Mouse (Mus musculus): ENCODE data around the gene Tlx2. TPM values are rescaled to one million over a fixed set of nuclear protein-coding genes. Genes with fewer than 3 reads are reported as not detected.
A peak's percentile ranks its signal among the peaks of the same experiment; 100 is the strongest.

Tlx2 gene
- polyA plus RNA-seq, 1 experiment from 2014 or later: 1.9 TPM

DNA sequence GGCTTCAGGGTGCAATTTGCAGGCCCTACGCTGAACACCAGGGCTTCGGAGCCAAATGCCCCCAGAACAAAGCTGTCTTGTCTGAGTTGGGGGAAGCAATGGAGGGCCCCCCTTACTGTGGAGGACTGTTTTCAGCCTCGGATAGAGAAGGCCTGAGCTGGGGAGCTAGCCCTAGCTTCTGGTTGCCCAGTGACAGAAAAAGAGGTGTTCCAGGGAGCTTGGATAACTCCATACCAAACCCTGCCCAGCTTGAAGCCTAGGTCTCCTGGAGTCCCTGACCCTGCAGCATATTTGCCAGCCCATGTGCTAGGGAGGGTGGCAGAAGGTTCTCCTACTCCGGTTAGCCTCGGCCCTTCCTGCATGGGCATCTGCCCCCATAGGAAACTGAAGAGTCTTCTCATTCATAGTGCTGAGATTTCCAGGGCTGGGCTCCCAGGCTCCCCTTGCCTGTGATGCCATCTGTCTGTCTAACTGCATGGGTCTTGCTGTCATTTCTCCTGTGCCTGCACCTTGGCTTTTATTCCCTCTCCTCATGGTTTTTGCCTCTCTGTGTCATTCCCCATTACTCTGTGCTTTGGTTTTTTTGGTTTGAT is 35.5 kb downstream of the Tlx2 start:
- H3K4me3 ChIP-seq (ENCODE audit: control insufficient read depth in 1 of 2, insufficient read depth in 1 of 2, low read depth in 1 of 2, low read length in 2 of 2): peak overlapping the region; percentile 68 to 75
- ATAC-seq (ENCODE audit: insufficient number of reproducible peaks, insufficient read depth, low FRiP score, low read depth): no peak
- 34% methylated on average over 5 of the region's 5 CpGs for WGBS
- 0 out of 2 replicates have a peak, but pooled peaks cover 4% of the 10 kb centered on the region for H3K36me3 ChIP-seq (ENCODE audit: control insufficient read depth, insufficient read depth, low read length)
- no peaks in the 10 kb centered on the region for H3K9me3 ChIP-seq (ENCODE audit: control insufficient read depth, low read length)
- peaks cover 17 to 19% of the 10 kb centered on the region in 2 experiments for H3K4me1 ChIP-seq (ENCODE audit: control insufficient read depth in 2 of 2, insufficient read depth in 2 of 2, low read length in 2 of 2)
- peak overlapping the region; percentile 83; the same call in 1 of the 2 replicates for H3K9ac ChIP-seq (ENCODE audit: low read length)
- peak overlapping the region; percentile 92 for H3K4me2 ChIP-seq (ENCODE audit: low read length)
- peaks cover 12% of the 10 kb centered on the region for H3K27me3 ChIP-seq (ENCODE audit: control insufficient read depth, insufficient read depth, low read length)
- no peak overlapping the region for H3K27ac ChIP-seq (replicated peaks in 1 of 2; ENCODE audit: control insufficient read depth in 1 of 2, insufficient read depth in 1 of 2, low read depth in 2 of 2, low read length in 2 of 2)

DNA sequence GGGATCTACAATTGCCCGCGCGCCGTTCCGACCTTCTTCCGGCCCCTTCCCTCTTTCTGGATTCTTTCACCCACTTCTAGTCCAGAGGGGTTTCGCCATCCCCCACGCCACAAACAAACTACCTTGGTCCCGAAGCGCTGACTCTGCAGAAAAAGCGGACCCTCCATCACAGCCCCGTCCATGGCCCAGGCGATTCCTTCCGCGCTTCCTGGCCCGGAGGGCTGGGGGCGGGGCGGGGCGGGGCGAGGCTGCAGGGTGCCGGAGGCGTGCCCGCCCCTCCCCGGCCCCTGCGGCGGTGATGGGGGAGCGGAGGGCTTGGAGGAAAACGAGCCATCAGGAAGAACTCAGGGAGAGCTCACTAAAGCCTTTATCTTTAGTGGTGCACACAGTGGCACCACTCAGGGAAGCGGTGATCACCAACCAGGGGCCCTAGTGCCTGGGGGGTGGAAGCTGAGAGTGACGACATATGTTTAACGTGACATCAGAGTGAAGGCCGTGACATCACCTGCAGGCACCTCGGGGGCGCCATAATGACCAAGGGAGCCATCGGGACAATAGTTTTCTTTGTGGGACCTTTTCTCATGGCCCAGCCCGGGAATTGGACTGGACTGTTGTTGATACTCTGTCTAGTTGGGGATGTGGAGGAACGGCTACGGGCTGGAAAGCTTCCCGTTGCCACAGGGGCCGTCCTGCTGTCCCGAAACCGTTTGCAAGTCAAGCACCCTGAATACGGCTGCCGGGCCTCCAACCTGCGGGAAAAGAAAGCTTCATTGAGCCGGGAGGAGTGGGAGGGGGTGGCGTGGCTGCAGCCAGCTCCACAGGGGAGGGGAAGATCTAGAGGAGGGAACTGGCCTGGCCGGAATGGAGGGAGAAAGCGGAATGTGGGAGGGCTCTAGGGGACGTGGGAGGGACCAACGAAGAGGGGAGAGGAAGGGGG is 36.6 kb downstream of the Tlx2 start, which contains the start of the genes Dok1 and Loxl3:
Gene Dok1, minus strand, starts transcription at position 223 of the 937 bp plus-strand sequence.
Gene Loxl3, plus strand, starts transcription at position 925 of the 937 bp plus-strand sequence.
- H3K4me1 ChIP-seq (ENCODE audit: control insufficient read depth in 2 of 2, insufficient read depth in 2 of 2, low read length in 2 of 2): peaks cover 17 to 18% of the 10 kb centered on the region in 2 experiments
- peak within 1 kb of the TSS; percentile 83 for H3K9ac ChIP-seq (ENCODE audit: low read length)
- peak; percentile 79 for ATAC-seq (ENCODE audit: insufficient number of reproducible peaks, insufficient read depth, low FRiP score, low read depth)
- no peaks in the 10 kb centered on the region for H3K9me3 ChIP-seq (ENCODE audit: control insufficient read depth, low read length)
- peak within 1 kb of the TSS; percentile 77 for H3K27ac ChIP-seq (replicated peaks in 1 of 2; ENCODE audit: control insufficient read depth in 1 of 2, insufficient read depth in 1 of 2, low read depth in 2 of 2, low read length in 2 of 2)
- H3K4me3 ChIP-seq (ENCODE audit: control insufficient read depth in 1 of 2, insufficient read depth in 1 of 2, low read depth in 1 of 2, low read length in 2 of 2): peak within 1 kb of the TSS; percentile 68 to 75
- H3K36me3 ChIP-seq (ENCODE audit: control insufficient read depth, insufficient read depth, low read length): 0 out of 2 replicates have a peak, but pooled peaks cover 4% of the 10 kb centered on the region
- peak within 1 kb of the TSS; percentile 92 for H3K4me2 ChIP-seq (ENCODE audit: low read length)
- H3K27me3 ChIP-seq (ENCODE audit: control insufficient read depth, insufficient read depth, low read length): peaks cover 20% of the 10 kb centered on the region
- WGBS: under 1% methylated on average over 51 of the region's 51 CpGs

DNA sequence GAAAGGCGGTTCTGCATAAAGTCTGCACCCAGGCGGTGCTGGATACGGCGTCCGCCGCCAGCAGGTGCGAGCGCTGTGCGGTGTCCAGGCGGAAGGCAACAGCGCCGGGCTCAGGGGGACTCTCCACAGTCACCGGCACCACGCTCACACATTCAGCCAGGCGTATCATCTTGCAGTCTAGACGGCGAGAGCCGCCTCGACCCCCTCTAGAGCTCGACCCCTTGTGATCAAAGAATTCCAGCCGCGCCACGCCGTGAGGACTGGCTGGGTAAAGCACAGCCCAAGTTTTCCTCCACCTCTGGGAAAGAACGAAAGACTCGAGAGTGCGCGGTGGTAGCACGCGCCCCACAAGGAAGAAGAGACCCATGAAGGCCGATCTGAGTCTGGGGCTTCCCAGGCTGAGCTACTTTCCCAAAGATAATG is 37.3 kb downstream of the Tlx2 start:
- no peak for ATAC-seq (ENCODE audit: insufficient number of reproducible peaks, insufficient read depth, low FRiP score, low read depth)
- H3K4me3 ChIP-seq (ENCODE audit: control insufficient read depth in 1 of 2, insufficient read depth in 1 of 2, low read depth in 1 of 2, low read length in 2 of 2): peak overlapping the region; percentile 68 to 75
- peak overlapping the region; percentile 83 for H3K9ac ChIP-seq (ENCODE audit: low read length)
- H3K4me1 ChIP-seq (ENCODE audit: control insufficient read depth in 2 of 2, insufficient read depth in 2 of 2, low read length in 2 of 2): peaks cover 15 to 19% of the 10 kb centered on the region in 2 experiments
- H3K4me2 ChIP-seq (ENCODE audit: low read length): peak overlapping the region; percentile 92
- WGBS: under 1% methylated on average over 31 of the region's 31 CpGs
- H3K27ac ChIP-seq (replicated peaks in 1 of 2; ENCODE audit: control insufficient read depth in 1 of 2, insufficient read depth in 1 of 2, low read depth in 2 of 2, low read length in 2 of 2): peak overlapping the region in 1 of 2 experiments; percentile 77; a peak in 1 of 4 replicates
- 0 out of 2 replicates have a peak, but pooled peaks cover 4% of the 10 kb centered on the region for H3K36me3 ChIP-seq (ENCODE audit: control insufficient read depth, insufficient read depth, low read length)
- no peaks in the 10 kb centered on the region for H3K9me3 ChIP-seq (ENCODE audit: control insufficient read depth, low read length)
- H3K27me3 ChIP-seq (ENCODE audit: control insufficient read depth, insufficient read depth, low read length): peaks cover 24% of the 10 kb centered on the region

DNA sequence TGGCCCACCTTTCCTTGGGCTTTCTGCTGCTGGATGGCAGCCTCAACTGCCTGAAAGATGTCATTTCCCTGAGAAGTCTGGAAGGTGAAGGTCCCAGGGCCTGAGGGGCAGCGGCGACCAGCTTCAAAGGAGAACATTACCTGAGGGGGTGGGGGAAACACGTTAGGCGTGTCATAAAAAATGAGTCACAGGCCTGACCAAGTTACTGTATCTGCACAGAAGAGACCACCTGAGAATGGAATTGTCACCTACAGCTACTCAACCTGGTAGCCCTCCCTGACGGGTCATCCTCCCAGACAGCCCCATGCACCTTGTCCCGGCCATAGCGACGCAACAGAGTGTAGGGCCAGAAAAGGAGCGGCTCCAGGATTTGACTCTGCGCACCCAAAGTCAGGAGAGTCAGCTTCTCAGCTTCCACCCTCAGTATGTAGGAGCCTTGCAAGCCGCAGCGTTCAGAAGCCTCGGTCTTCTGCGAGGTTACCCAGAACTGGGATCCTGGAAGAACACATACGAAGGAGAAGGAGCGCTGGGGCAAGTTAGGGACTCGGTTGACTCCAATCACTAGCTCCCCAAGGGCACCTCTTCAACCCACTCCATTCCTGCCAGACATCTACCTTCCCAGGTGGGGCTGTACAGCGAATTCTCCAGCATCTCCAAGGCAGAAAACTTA is 38.0 kb downstream of the Tlx2 start:
- Histone ChIP-seq H3K9me3 (ENCODE audit: control insufficient read depth, low read length) (no peaks in the 10 kb centered on the region), H3K4me2 (ENCODE audit: low read length) (peak overlapping the region; percentile 92), H3K27me3 (ENCODE audit: control insufficient read depth, insufficient read depth, low read length) (peaks cover 26% of the 10 kb centered on the region), H3K4me1 (ENCODE audit: control insufficient read depth in 2 of 2, insufficient read depth in 2 of 2, low read length in 2 of 2) (peaks cover 15 to 23% of the 10 kb centered on the region in 2 experiments), H3K4me3 (ENCODE audit: control insufficient read depth in 1 of 2, insufficient read depth in 1 of 2, low read depth in 1 of 2, low read length in 2 of 2) (peak overlapping the region; percentile 68 to 75), H3K36me3 (ENCODE audit: control insufficient read depth, insufficient read depth, low read length) (0 out of 2 replicates have a peak, but pooled peaks cover 4% of the 10 kb centered on the region), H3K9ac (ENCODE audit: low read length) (peak overlapping the region; percentile 83; the same call in 1 of the 2 replicates), H3K27ac (replicated peaks in 1 of 2; ENCODE audit: control insufficient read depth in 1 of 2, insufficient read depth in 1 of 2, low read depth in 2 of 2, low read length in 2 of 2) (no peak overlapping the region)
- ATAC-seq (ENCODE audit: insufficient number of reproducible peaks, insufficient read depth, low FRiP score, low read depth): no peak
- WGBS: 51% methylated on average over 18 of the region's 18 CpGs

DNA sequence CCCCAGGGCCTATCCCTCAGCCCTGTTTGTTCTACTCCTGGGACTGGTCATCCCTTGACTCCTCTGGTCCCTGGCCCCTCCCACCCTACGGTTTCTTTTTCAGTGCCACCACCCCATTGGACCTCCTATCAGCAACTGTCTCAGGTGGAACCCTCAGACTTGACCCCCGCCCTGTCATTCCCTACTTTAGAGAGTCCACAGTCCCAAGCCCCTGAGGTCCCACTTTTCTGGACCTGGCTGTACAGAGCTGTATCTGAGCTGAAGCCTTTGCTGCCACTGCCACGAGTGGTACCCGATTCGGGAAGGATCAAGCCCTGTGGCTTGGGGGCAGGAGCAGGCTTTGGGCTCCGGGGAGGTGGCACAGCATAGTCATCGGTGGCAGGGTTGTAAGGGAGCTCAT is 39.0 kb downstream of the Tlx2 start:
- Histone ChIP-seq H3K36me3 (ENCODE audit: control insufficient read depth, insufficient read depth, low read length) (0 out of 2 replicates have a peak, but pooled peaks cover 4% of the 10 kb centered on the region), H3K4me3 (ENCODE audit: control insufficient read depth in 1 of 2, insufficient read depth in 1 of 2, low read depth in 1 of 2, low read length in 2 of 2) (no peak overlapping the region), H3K9me3 (ENCODE audit: control insufficient read depth, low read length) (no peaks in the 10 kb centered on the region), H3K9ac (ENCODE audit: low read length) (no peak overlapping the region), H3K4me1 (ENCODE audit: control insufficient read depth in 2 of 2, insufficient read depth in 2 of 2, low read length in 2 of 2) (peaks cover 15 to 23% of the 10 kb centered on the region in 2 experiments), H3K27ac (replicated peaks in 1 of 2; ENCODE audit: control insufficient read depth in 1 of 2, insufficient read depth in 1 of 2, low read depth in 2 of 2, low read length in 2 of 2) (no peak overlapping the region), H3K4me2 (ENCODE audit: low read length) (no peak overlapping the region), H3K27me3 (ENCODE audit: control insufficient read depth, insufficient read depth, low read length) (peaks cover 27% of the 10 kb centered on the region)
- no peak for ATAC-seq (ENCODE audit: insufficient number of reproducible peaks, insufficient read depth, low FRiP score, low read depth)
- 74% methylated on average over 7 of the region's 7 CpGs for WGBS

DNA sequence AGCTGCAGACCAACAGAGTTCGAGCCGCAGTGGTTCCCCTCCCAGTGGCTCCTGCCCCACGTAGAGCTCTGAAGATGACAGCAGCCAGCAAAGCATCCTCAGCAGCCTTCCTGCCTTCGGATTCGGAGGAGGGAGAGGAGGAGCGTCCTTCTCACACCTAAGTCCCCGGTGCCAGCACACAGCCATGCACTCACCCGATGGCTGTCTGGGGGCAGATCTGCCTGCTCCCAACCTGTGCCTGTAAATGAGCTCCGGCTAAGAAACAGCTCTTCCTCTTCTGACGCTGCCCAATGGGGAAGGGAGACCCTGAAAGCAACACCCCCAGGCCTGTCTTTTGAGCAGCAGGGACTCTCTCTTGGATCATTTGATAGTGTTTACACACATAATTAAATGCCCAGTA is 40.3 kb downstream of the Tlx2 start:
- Histone ChIP-seq H3K9me3 (ENCODE audit: control insufficient read depth, low read length) (no peaks in the 10 kb centered on the region), H3K4me2 (ENCODE audit: low read length) (no peak overlapping the region), H3K9ac (ENCODE audit: low read length) (no peak overlapping the region), H3K27ac (replicated peaks in 1 of 2; ENCODE audit: control insufficient read depth in 1 of 2, insufficient read depth in 1 of 2, low read depth in 2 of 2, low read length in 2 of 2) (no peak overlapping the region), H3K4me1 (ENCODE audit: control insufficient read depth in 2 of 2, insufficient read depth in 2 of 2, low read length in 2 of 2) (peaks cover 15 to 23% of the 10 kb centered on the region in 2 experiments), H3K27me3 (ENCODE audit: control insufficient read depth, insufficient read depth, low read length) (peaks cover 27% of the 10 kb centered on the region), H3K4me3 (ENCODE audit: control insufficient read depth in 1 of 2, insufficient read depth in 1 of 2, low read depth in 1 of 2, low read length in 2 of 2) (no peak overlapping the region), H3K36me3 (ENCODE audit: control insufficient read depth, insufficient read depth, low read length) (0 out of 2 replicates have a peak, but pooled peaks cover 4% of the 10 kb centered on the region)
- 45% methylated on average over 10 of the region's 10 CpGs for WGBS
- ATAC-seq (ENCODE audit: insufficient number of reproducible peaks, insufficient read depth, low FRiP score, low read depth): no peak

DNA sequence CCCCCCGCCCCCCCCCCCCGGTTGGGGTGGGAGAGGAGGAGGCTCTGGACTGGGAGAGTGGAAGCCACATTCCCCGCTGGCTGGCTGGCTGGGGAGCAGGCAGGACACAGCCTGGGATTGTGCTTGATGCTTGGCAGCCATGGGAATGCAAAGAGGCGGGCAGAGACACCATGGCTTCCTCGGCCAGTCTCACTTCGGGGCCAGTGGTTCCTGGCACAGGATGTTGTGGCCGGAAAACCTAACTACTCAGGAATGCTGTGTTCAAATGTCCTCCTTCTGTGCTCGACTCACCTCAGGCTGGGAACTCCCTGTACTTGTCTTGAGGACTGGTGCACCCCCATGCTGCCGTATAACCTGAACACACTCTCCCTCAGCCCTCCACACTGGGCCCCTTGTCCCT is 42.4 kb downstream of the Tlx2 start:
- no peak for ATAC-seq (ENCODE audit: insufficient number of reproducible peaks, insufficient read depth, low FRiP score, low read depth)
- H3K9ac ChIP-seq (ENCODE audit: low read length): no peak overlapping the region
- H3K4me3 ChIP-seq (ENCODE audit: control insufficient read depth in 1 of 2, insufficient read depth in 1 of 2, low read depth in 1 of 2, low read length in 2 of 2): no peak overlapping the region
- H3K9me3 ChIP-seq (ENCODE audit: control insufficient read depth, low read length): no peaks in the 10 kb centered on the region
- H3K36me3 ChIP-seq (ENCODE audit: control insufficient read depth, insufficient read depth, low read length): 0 out of 2 replicates have a peak, but pooled peaks cover 4% of the 10 kb centered on the region
- WGBS: 43% methylated on average over 7 of the region's 9 CpGs
- H3K27ac ChIP-seq (replicated peaks in 1 of 2; ENCODE audit: control insufficient read depth in 1 of 2, insufficient read depth in 1 of 2, low read depth in 2 of 2, low read length in 2 of 2): no peak overlapping the region
- H3K4me2 ChIP-seq (ENCODE audit: low read length): no peak overlapping the region
- peaks cover 10 to 18% of the 10 kb centered on the region in 2 experiments for H3K4me1 ChIP-seq (ENCODE audit: control insufficient read depth in 2 of 2, insufficient read depth in 2 of 2, low read length in 2 of 2)
- H3K27me3 ChIP-seq (ENCODE audit: control insufficient read depth, insufficient read depth, low read length): peaks cover 27% of the 10 kb centered on the region
